Mouse (Mus musculus): ENCODE measurements around the gene Neurod2. TPM values are rescaled to one million over a fixed set of nuclear protein-coding genes. Genes with fewer than 3 reads are reported as not detected.

Gene Neurod2
- total RNA-seq, 1 experiment, result not detected

DNA sequence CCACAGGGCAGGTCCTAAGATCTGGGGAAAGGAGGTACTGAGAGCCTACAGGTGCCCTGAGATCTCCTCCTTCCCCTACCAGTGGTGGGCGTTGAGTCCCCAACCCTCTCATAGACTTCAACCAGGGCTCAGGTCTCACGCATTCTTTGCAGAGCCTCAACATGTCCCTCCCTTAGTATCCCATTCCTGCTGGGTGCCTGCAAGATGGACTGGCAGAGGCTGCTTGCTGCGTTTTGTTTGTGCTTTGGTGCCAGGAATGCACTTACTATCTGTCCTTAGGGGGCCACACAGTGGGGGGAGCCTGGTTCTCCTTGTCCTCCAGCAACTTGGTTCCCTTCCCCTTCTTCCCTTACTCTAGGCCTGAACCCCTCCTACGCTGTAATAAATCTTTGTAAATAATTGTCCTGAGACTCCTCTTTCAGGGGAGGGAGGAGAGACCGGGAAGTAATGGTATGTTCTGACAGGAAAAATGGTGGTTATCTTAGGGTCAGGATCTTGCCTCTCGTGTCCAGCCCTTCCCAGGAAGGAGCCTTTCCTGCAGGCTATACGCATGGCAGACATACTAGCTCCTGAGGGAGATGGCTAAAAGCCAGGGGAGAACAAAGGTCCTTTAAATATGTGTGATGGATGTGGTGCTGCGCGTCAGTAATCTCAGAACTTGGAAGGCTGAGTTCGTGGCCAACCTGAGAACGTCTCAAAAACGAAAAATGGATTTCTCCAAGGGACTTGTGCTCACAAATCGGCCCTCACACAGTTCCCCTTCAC is 28.1 kb upstream of the Neurod2 start:
- H3K27ac ChIP-seq (ENCODE audit: insufficient read depth, low read depth, low read length, poor library complexity, severe bottlenecking), result no peak overlapping the region
- H3K9ac ChIP-seq (ENCODE audit: insufficient read depth, low read depth, low read length, poor library complexity, severe bottlenecking), result peak overlapping the region; percentile 69
- DNase-seq (ENCODE audit: low read depth, low spot score), result no peak
- H3K4me1 ChIP-seq (ENCODE audit: control insufficient read depth in 2 of 2, insufficient read depth in 2 of 2, low read length in 2 of 2, poor library complexity in 1 of 2), result peaks cover 2 to 15% of the 10 kb centered on the region in 2 experiments; a peak in 1 of 4 replicates
- TF ChIP-seq ZNF384 (IDR thresholded peaks at IDR 0.05; ENCODE audit: low read depth, low read length) (no peak), ZC3H11A (IDR thresholded peaks at IDR 0.05; ENCODE audit: borderline replicate concordance, low read depth, low read length) (no peak), MAFK (IDR thresholded peaks at IDR 0.05; ENCODE audit: insufficient read depth, low read depth, low read length) (no peak), HCFC1 (IDR thresholded peaks at IDR 0.05; ENCODE audit: borderline replicate concordance, insufficient read depth, low read length) (no peak), CHD2 (IDR thresholded peaks at IDR 0.05; ENCODE audit: low read depth, low read length) (no peak)
- H3K9me3 ChIP-seq (ENCODE audit: control insufficient read depth, insufficient read depth, low read depth, low read length), result no peaks in the 10 kb centered on the region
- peak overlapping the region; percentile 62 to 99 for H3K4me3 ChIP-seq (ENCODE audit: insufficient read depth in 1 of 2, low read depth in 1 of 2, low read length in 2 of 2, poor library complexity in 1 of 2, severe bottlenecking in 1 of 2)
- in situ Hi-C loops (cut with MboI; ENCODE audit: low sequenced_read_pairs in 2 of 2, unreplicated experiment in 2 of 2), result no loop called here
- H3K36me3 ChIP-seq (ENCODE audit: control insufficient read depth, insufficient read depth, low read length, poor library complexity, severe bottlenecking), result no peaks in the 10 kb centered on the region

DNA sequence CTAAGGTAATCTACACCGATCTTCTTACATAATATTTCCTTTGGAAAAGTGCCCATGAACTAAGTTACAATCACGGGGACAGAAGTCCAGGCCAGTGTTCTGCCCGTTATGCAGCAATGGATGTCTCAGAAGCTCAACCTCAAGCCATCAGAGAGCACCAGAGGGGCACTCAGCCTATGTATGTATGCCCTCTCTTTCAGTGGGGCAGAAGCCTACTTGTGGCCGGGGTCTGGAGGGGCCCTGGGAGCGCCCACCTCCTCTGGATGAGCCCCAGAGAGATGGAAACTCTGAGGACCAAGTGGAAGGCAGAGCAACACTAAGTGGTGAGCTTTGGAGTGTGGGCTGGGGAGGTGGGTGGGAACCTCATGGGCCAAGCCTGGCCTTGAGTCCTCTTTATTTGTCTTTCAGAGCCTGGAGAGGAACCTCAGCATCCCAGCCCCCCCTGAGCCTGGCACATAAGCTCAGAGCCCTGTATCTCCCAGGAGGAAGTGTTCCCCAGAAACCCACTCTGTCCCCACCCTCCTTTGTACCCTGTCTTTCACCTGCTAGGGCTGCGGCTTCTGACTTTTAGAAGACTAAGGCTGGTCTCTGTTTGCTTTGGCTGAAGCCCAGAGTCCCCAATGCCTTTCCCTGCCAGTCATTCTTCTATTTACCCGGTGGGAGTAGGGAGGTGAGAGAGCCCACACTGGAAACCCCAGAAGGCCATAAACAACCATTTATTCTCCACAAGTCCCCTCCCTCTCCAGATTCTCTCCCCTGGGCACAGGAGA is 27.4 kb upstream of the Neurod2 start:
- no peak for TF ChIP-seq HCFC1 (IDR thresholded peaks at IDR 0.05; ENCODE audit: borderline replicate concordance, insufficient read depth, low read length)
- TF ChIP-seq MAFK (IDR thresholded peaks at IDR 0.05; ENCODE audit: insufficient read depth, low read depth, low read length), result no peak
- no peak for TF ChIP-seq CHD2 (IDR thresholded peaks at IDR 0.05; ENCODE audit: low read depth, low read length)
- no peak for TF ChIP-seq ZC3H11A (IDR thresholded peaks at IDR 0.05; ENCODE audit: borderline replicate concordance, low read depth, low read length)
- no peak for TF ChIP-seq ZNF384 (IDR thresholded peaks at IDR 0.05; ENCODE audit: low read depth, low read length)
- no peak for DNase-seq (ENCODE audit: low read depth, low spot score)
- Histone ChIP-seq H3K27ac (ENCODE audit: insufficient read depth, low read depth, low read length, poor library complexity, severe bottlenecking) (no peak overlapping the region), H3K4me1 (ENCODE audit: control insufficient read depth in 2 of 2, insufficient read depth in 2 of 2, low read length in 2 of 2, poor library complexity in 1 of 2) (peaks cover 2 to 15% of the 10 kb centered on the region in 2 experiments; a peak in 1 of 4 replicates), H3K9me3 (ENCODE audit: control insufficient read depth, insufficient read depth, low read depth, low read length) (no peaks in the 10 kb centered on the region), H3K4me3 (ENCODE audit: insufficient read depth in 1 of 2, low read depth in 1 of 2, low read length in 2 of 2, poor library complexity in 1 of 2, severe bottlenecking in 1 of 2) (no peak overlapping the region), H3K9ac (ENCODE audit: insufficient read depth, low read depth, low read length, poor library complexity, severe bottlenecking) (no peak overlapping the region), H3K36me3 (ENCODE audit: control insufficient read depth, insufficient read depth, low read length, poor library complexity, severe bottlenecking) (no peaks in the 10 kb centered on the region)
- in situ Hi-C loops (cut with MboI; ENCODE audit: low sequenced_read_pairs in 2 of 2, unreplicated experiment in 2 of 2), result no loop called here

DNA sequence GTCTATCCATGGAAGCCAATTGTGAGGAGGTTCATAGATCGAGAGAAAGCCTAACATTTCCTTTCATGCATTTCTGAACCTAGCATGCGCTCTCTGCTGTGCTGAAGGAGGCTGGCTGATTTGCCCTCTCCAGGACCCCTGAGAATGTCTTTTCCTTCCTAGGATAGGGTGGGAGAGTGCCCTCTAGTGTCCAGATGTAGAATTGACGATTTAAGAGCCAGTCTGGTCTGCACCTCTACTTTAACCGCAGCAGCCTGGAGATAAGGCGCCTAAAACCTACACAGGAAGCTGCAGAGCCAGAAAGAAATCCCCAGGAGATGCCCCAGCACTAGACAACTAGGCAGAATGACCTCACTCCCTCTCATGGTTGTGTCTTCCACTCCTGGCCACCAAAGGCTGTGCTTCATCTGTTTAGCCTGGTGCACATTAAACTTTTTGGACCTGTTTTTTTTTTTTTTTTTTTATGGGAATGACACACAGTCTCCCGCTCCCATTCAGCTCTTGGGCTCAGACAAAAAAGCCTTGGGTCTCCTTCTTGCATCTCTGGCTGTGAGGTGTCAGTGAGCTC is 26.4 kb upstream of the Neurod2 start:
- Histone ChIP-seq H3K27ac (ENCODE audit: insufficient read depth, low read depth, low read length, poor library complexity, severe bottlenecking) (no peak overlapping the region), H3K4me1 (ENCODE audit: control insufficient read depth in 2 of 2, insufficient read depth in 2 of 2, low read length in 2 of 2, poor library complexity in 1 of 2) (peaks cover 2 to 15% of the 10 kb centered on the region in 2 experiments; a peak in 1 of 4 replicates), H3K36me3 (ENCODE audit: control insufficient read depth, insufficient read depth, low read length, poor library complexity, severe bottlenecking) (no peaks in the 10 kb centered on the region), H3K9ac (ENCODE audit: insufficient read depth, low read depth, low read length, poor library complexity, severe bottlenecking) (no peak overlapping the region), H3K4me3 (ENCODE audit: insufficient read depth in 1 of 2, low read depth in 1 of 2, low read length in 2 of 2, poor library complexity in 1 of 2, severe bottlenecking in 1 of 2) (no peak overlapping the region), H3K9me3 (ENCODE audit: control insufficient read depth, insufficient read depth, low read depth, low read length) (no peaks in the 10 kb centered on the region)
- in situ Hi-C loops (cut with MboI; ENCODE audit: low sequenced_read_pairs in 2 of 2, unreplicated experiment in 2 of 2), result no loop called here
- peak; percentile 91 for DNase-seq (ENCODE audit: low read depth, low spot score)
- TF ChIP-seq ZNF384 (IDR thresholded peaks at IDR 0.05; ENCODE audit: low read depth, low read length) (peak; percentile 76), CHD2 (IDR thresholded peaks at IDR 0.05; ENCODE audit: low read depth, low read length) (no peak)

DNA sequence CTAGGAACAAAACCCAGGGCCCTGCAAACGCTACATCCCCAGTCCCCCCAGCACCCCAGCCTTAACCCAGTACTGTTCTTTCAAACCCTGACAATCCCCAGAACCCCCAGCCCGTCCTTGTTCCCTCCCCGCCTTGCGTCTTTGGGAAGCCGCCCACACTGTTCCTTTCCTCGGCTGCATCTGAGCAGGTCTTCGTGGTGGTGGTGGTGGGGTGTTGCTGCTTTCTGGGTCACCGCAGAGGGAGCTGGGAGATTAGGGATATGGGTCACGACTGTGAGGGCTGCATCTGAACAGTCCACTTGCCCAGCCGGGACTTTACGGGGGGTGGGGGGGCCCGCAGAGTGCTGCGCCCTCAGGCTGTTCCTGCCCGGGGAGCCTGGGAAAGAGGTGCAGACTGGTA is 25.0 kb upstream of the Neurod2 start:
- no peak overlapping the region; a peak in 1 of 4 replicates for H3K4me3 ChIP-seq (ENCODE audit: insufficient read depth in 1 of 2, low read depth in 1 of 2, low read length in 2 of 2, poor library complexity in 1 of 2, severe bottlenecking in 1 of 2)
- DNase-seq (ENCODE audit: low read depth, low spot score), result no peak
- H3K9ac ChIP-seq (ENCODE audit: insufficient read depth, low read depth, low read length, poor library complexity, severe bottlenecking), result no peak overlapping the region
- H3K4me1 ChIP-seq (ENCODE audit: control insufficient read depth in 2 of 2, insufficient read depth in 2 of 2, low read length in 2 of 2, poor library complexity in 1 of 2), result peaks cover 2 to 16% of the 10 kb centered on the region in 2 experiments; a peak in 1 of 4 replicates
- no peaks in the 10 kb centered on the region for H3K9me3 ChIP-seq (ENCODE audit: control insufficient read depth, insufficient read depth, low read depth, low read length)
- no peaks in the 10 kb centered on the region for H3K36me3 ChIP-seq (ENCODE audit: control insufficient read depth, insufficient read depth, low read length, poor library complexity, severe bottlenecking)
- H3K27ac ChIP-seq (ENCODE audit: insufficient read depth, low read depth, low read length, poor library complexity, severe bottlenecking), result no peak overlapping the region
- in situ Hi-C loops (cut with MboI; ENCODE audit: low sequenced_read_pairs in 2 of 2, unreplicated experiment in 2 of 2), result no loop called here
- TF ChIP-seq ZC3H11A (IDR thresholded peaks at IDR 0.05; ENCODE audit: borderline replicate concordance, low read depth, low read length) (no peak), MAFK (IDR thresholded peaks at IDR 0.05; ENCODE audit: insufficient read depth, low read depth, low read length) (no peak), ZNF384 (IDR thresholded peaks at IDR 0.05; ENCODE audit: low read depth, low read length) (no peak), HCFC1 (IDR thresholded peaks at IDR 0.05; ENCODE audit: borderline replicate concordance, insufficient read depth, low read length) (no peak)
